Mouse (Mus musculus) ES-E14 (cell line): ENCODE data around the gene Dctn2. TPM values are rescaled to one million over a fixed set of nuclear protein-coding genes. Genes with fewer than 3 reads are reported as not detected.

Source experiments
- DNase-seq: peaks from one replicate; pipeline ENCODE4 v3.0.0-alpha.2; 2013; ENCODE audit warnings: low read depth, low spot score
- H3K27ac ChIP-seq: 2 replicates; pipeline ENCODE4 v1.5.1; 2012; ENCODE audit warnings: low read depth, mild to moderate bottlenecking, low read length, moderate library complexity, mixed read lengths; ENCODE audit not compliant: poor library complexity, insufficient read depth, severe bottlenecking
- H3K36me3 ChIP-seq: 2 replicates; pipeline ENCODE4 v1.6.1; 2012; ENCODE audit warnings: mild to moderate bottlenecking, low read length, moderate library complexity, mixed read lengths; ENCODE audit not compliant: control insufficient read depth, poor library complexity, insufficient read depth, severe bottlenecking
- H3K4me1 ChIP-seq, 2 experiments: fragments of 150-350 bp in 1 of 2; sonication (generic) in 1 of 2; 2 replicates each; pipeline ENCODE4 v1.6.1; 2012; ENCODE audit warnings: low read length in 2 of 2, mild to moderate bottlenecking in 1 of 2, mixed read lengths in 1 of 2; ENCODE audit not compliant: control insufficient read depth in 2 of 2, insufficient read depth in 2 of 2, poor library complexity in 1 of 2
- H3K4me3 ChIP-seq, 2 experiments: fragments of 150-350 bp in 1 of 2; sonication (generic) in 1 of 2; 2 replicates each; pipeline ENCODE4 v1.5.1; 2012; ENCODE audit warnings: low read length in 2 of 2, low read depth in 1 of 2, mild to moderate bottlenecking in 1 of 2, mixed read lengths in 1 of 2; ENCODE audit not compliant: insufficient read depth in 1 of 2, poor library complexity in 1 of 2, severe bottlenecking in 1 of 2
- H3K9ac ChIP-seq: 2 replicates; pipeline ENCODE4 v1.6.1; 2012; ENCODE audit warnings: low read depth, mild to moderate bottlenecking, low read length, mixed read lengths; ENCODE audit not compliant: poor library complexity, insufficient read depth, severe bottlenecking
- H3K9me3 ChIP-seq: fragments of 150-350 bp; sonication (generic); 2 replicates; pipeline ENCODE4 v1.6.1; 2012; ENCODE audit warnings: low read depth, mild to moderate bottlenecking, low read length; ENCODE audit not compliant: control insufficient read depth, insufficient read depth
- CHD2 ChIP-seq: IDR thresholded peaks from 2 replicates; pipeline ENCODE4 v1.6.1; 2014; ENCODE audit warnings: mild to moderate bottlenecking, low read depth, low read length, inconsistent platforms
- HCFC1 ChIP-seq: IDR thresholded peaks from 2 replicates; pipeline ENCODE4 v1.6.1; 2012; ENCODE audit warnings: low read length, inconsistent platforms, borderline replicate concordance; ENCODE audit not compliant: insufficient read depth
- MAFK ChIP-seq: IDR thresholded peaks from 2 replicates; pipeline ENCODE4 v1.6.1; 2014; ENCODE audit warnings: mild to moderate bottlenecking, low read depth, low read length, inconsistent platforms; ENCODE audit not compliant: insufficient read depth
- ZC3H11A ChIP-seq: IDR thresholded peaks from 2 replicates; pipeline ENCODE4 v1.6.1; 2012; ENCODE audit warnings: low read depth, mild to moderate bottlenecking, inconsistent platforms, low read length, borderline replicate concordance
- ZNF384 ChIP-seq: IDR thresholded peaks from 2 replicates; pipeline ENCODE4 v1.6.1; 2012; ENCODE audit warnings: low read depth, low read length, inconsistent platforms
- in situ Hi-C, 2 experiments: fragments of 600-800 bp; cut with MboI; formaldehyde crosslinking; loops; one replicate each; pipeline ENCODE4 v1.15.1; 2025; ENCODE audit warnings: low sequenced_read_pairs in 2 of 2, inconsistent platforms in 1 of 2; ENCODE audit not compliant: unreplicated experiment in 2 of 2
- total RNA-seq: library from RNA; depleted of rRNA; stranded (reverse); fragments of 300-350 nt; gene quantifications from 2 replicates; pipeline ENCODE4 v1.2.3, GENCODE M21; 2012

Gene Dctn2
- total RNA-seq, 1 experiment, result 139 TPM

GRCm38 (mm10) chr10:127294895-127295510 is 28.8 kb downstream of the Dctn2 start:
- no peak for DNase-seq
- in situ Hi-C loops, result no loop called here
- Histone ChIP-seq H3K36me3 (peaks cover 48% of the 10 kb centered on the region), H3K9ac (no peak overlapping the region), H3K4me3 (no peak overlapping the region), H3K4me1 (peaks cover 0 to 5% of the 10 kb centered on the region in 2 experiments; a peak in 2 of 4 replicates), H3K9me3 (no peaks in the 10 kb centered on the region), H3K27ac (no peak overlapping the region)
- TF ChIP-seq ZNF384, result no peak
- TF ChIP-seq CHD2, result no peak
- no peak for TF ChIP-seq MAFK
- TF ChIP-seq HCFC1, result no peak

GRCm38 (mm10) chr10:127295986-127296794 is 30.0 kb downstream of the Dctn2 start:
- H3K4me1 ChIP-seq, result peaks cover 0 to 5% of the 10 kb centered on the region in 2 experiments; a peak in 1 of 4 replicates
- peaks cover 53% of the 10 kb centered on the region for H3K36me3 ChIP-seq
- DNase-seq, result no peak
- TF ChIP-seq ZC3H11A, result no peak
- TF ChIP-seq ZNF384, result no peak
- TF ChIP-seq CHD2, result no peak
- no peak for TF ChIP-seq HCFC1
- TF ChIP-seq MAFK, result no peak
- in situ Hi-C loops, result no loop called here
- no peaks in the 10 kb centered on the region for H3K9me3 ChIP-seq
- no peak overlapping the region for H3K9ac ChIP-seq
- no peak overlapping the region for H3K4me3 ChIP-seq
- H3K27ac ChIP-seq, result no peak overlapping the region

GRCm38 (mm10) chr10:127297015-127297871 is 31.1 kb downstream of the Dctn2 start:
- H3K9me3 ChIP-seq, result no peaks in the 10 kb centered on the region
- H3K27ac ChIP-seq, result no peak overlapping the region
- H3K4me1 ChIP-seq, result peaks cover 0 to 2% of the 10 kb centered on the region in 2 experiments; a peak in 1 of 4 replicates
- in situ Hi-C loops, result no loop called here
- H3K36me3 ChIP-seq, result peaks cover 55% of the 10 kb centered on the region
- H3K9ac ChIP-seq, result no peak overlapping the region
- no peak for DNase-seq
- no peak for TF ChIP-seq ZC3H11A
- TF ChIP-seq MAFK, result no peak
- TF ChIP-seq CHD2, result no peak
- TF ChIP-seq HCFC1, result no peak
- no peak for TF ChIP-seq ZNF384
- H3K4me3 ChIP-seq, result no peak overlapping the region

GRCm38 (mm10) chr10:127300361-127300760 is 34.2 kb downstream of the Dctn2 start:
- Histone ChIP-seq H3K9ac (no peak overlapping the region), H3K9me3 (no peaks in the 10 kb centered on the region), H3K4me1 (peaks cover 0 to 2% of the 10 kb centered on the region in 2 experiments; a peak in 1 of 4 replicates), H3K4me3 (no peak overlapping the region), H3K27ac (no peak overlapping the region), H3K36me3 (peaks cover 69% of the 10 kb centered on the region)
- no peak for DNase-seq
- TF ChIP-seq HCFC1 (no peak), MAFK (no peak), ZNF384 (no peak), ZC3H11A (no peak), CHD2 (no peak)
- in situ Hi-C loops, result no loop called here
